10 mouse cellular contexts compared by ENCODE assay signal in genomic region chr13:112292489-112292888, GRCm38 (mm10). TPM values are rescaled to one million over a fixed set of nuclear protein-coding genes. Genes with fewer than 3 reads are reported as not detected.
A peak's percentile ranks its signal among the peaks of the same experiment; 100 is the strongest.
DNase-seq lines count a peak whose midpoint lies in the region; TF ChIP-seq lines count a peak whose summit lies in the region.
"Had no signal": no experiment of that assay in that cellular context is flagged by ENCODE, and none has a peak within 500 bp of the region (broad histone marks: within the 10 kb centered on the region; RNA-seq: fewer than 3 reads in every experiment).

No protein-coding gene starts in this region.

- DNase-seq in left cerebral cortex, adult 11 months (ENCODE audit: low spot score), result peak; percentile 30
- no peak for DNase-seq in left cerebral cortex, postnatal 4 days
- DNase-seq in frontal cortex, postnatal 10 days (ENCODE audit: low spot score in 2 of 2), result peak; percentile 35 to 51
- peak; percentile 45 to 60 for DNase-seq in left cerebral cortex, adult 2 months (ENCODE audit: extremely low spot score in 1 of 2, low spot score in 2 of 2)
- DNase-seq in thymus, postnatal 0 days (ENCODE audit: low spot score), result peak; percentile 36
- no peak for DNase-seq in testis, postnatal 10 days (ENCODE audit: low spot score)
- DNase-seq in kidney, postnatal 25 days, result no peak
- DNase-seq in adrenal gland, adult 18-20 months (ENCODE audit: low spot score in 2 of 2), result no peak
- DNase-seq: cerebellum, adult 11 months had no signal

- intact Hi-C loops in left cerebral cortex, postnatal 4 days (cut with DNase I), result no loop called here
- intact Hi-C loops in left cerebral cortex, adult 2 months (cut with DNase I), result no loop called here

- no peak; the same call in 1 of the 2 replicates for TF ChIP-seq CTCF in left cerebral cortex, adult 2 months (IDR thresholded peaks at IDR 0.05)

- H3K27ac ChIP-seq in left cerebral cortex, adult 2 months, result no peak overlapping the region
- H3K27ac ChIP-seq: embryonic facial prominence, embryonic 15.5 days had no signal

- H3K4me3 ChIP-seq in left cerebral cortex, adult 2 months, result no peak overlapping the region
- H3K4me3 ChIP-seq: embryonic facial prominence, embryonic 15.5 days had no signal

RNA-seq across cellular contexts. Expression of gene Ankrd55, which starts 4.2 kb away (rescaled TPM):
- total RNA-seq in left cerebral cortex, postnatal 4 days (2021), result 1 to 10 TPM; 4.7 to 6.5 TPM
- total RNA-seq in left cerebral cortex, adult 2 months (2021), result 1 to 10 TPM; 3.6 to 4.1 TPM
- polyA plus RNA-seq in thymus, postnatal 0 days (2015; fragmentation: Nextera tagmentation; extraction: Ambion mirVana), result 0.98 and 1.9 TPM in 2 replicates
- 1 to 10 TPM in 1 of 2 experiments, under 1 TPM in 1; 0.80 to 4.8 TPM for total RNA-seq in adrenal gland, adult 18-20 months (2021)

Comparison
In these comparisons a context has a peak if more than half of its experiments do, and no peak if none do; other contexts are left out.
1. DNase-seq: peak in left cerebral cortex, adult 11 months (single experiment), frontal cortex, postnatal 10 days (2 of 2), left cerebral cortex, adult 2 months (2 of 2) and thymus, postnatal 0 days (single experiment); none in left cerebral cortex, postnatal 4 days (single experiment), testis, postnatal 10 days (single experiment), kidney, postnatal 25 days (0 of 2) and adrenal gland, adult 18-20 months (0 of 2).